Mouse (Mus musculus) lung, embryonic 14.5 days (tissue): ENCODE measurements around the gene Prkra. TPM values are rescaled to one million over a fixed set of nuclear protein-coding genes. Genes with fewer than 3 reads are reported as not detected.

ENCODE experiments used
- ATAC-seq: fragments of 200-750 bp; cut with Nextera tagmentation; 2 replicates; pipeline ENCODE4 v1.8.0; 2017; ENCODE audit warnings: mild to moderate bottlenecking, moderate TSS enrichment, moderate library complexity; ENCODE audit not compliant: insufficient read depth
- DNase-seq: peaks from one replicate; pipeline ENCODE4 v3.0.0-alpha.2; 2015
- H3K27ac ChIP-seq: fragments of 300-500 bp; sonication (generic); 2 replicates; pipeline ENCODE4 v1.5.1; 2014; ENCODE audit warnings: low read depth, mild to moderate bottlenecking, moderate library complexity
- H3K27me3 ChIP-seq: fragments of 300-500 bp; sonication (generic); 2 replicates; pipeline ENCODE4 v1.6.1; 2014; ENCODE audit warnings: low read length, control low read depth; ENCODE audit not compliant: insufficient read depth
- H3K36me3 ChIP-seq: fragments of 300-500 bp; sonication (generic); 2 replicates; pipeline ENCODE4 v1.6.1; 2014; ENCODE audit warnings: control low read depth; ENCODE audit not compliant: insufficient read depth
- H3K4me1 ChIP-seq: fragments of 300-500 bp; sonication (generic); 2 replicates; pipeline ENCODE4 v1.6.1; 2014; ENCODE audit warnings: antibody characterized with exemption, control low read depth; ENCODE audit not compliant: insufficient read depth
- H3K4me2 ChIP-seq: fragments of 300-500 bp; sonication (generic); 2 replicates; pipeline ENCODE4 v1.6.1; 2014; ENCODE audit warnings: mild to moderate bottlenecking
- H3K4me3 ChIP-seq: fragments of 300-500 bp; sonication (generic); 2 replicates; pipeline ENCODE4 v1.5.1; 2014; ENCODE audit warnings: low read depth, low read length
- H3K9ac ChIP-seq: fragments of 300-500 bp; sonication (generic); 2 replicates; pipeline ENCODE4 v1.6.1; 2014
- H3K9me3 ChIP-seq: fragments of 300-500 bp; sonication (generic); 2 replicates; pipeline ENCODE4 v1.6.1; 2016; ENCODE audit warnings: low read depth, low read length, control low read depth
- CTCF ChIP-seq: IDR thresholded peaks from 2 replicates; pipeline ENCODE4 v1.5.1; 2016; ENCODE audit warnings: antibody characterized with exemption, low read depth
- WGBS: fragments of 180-500 bp; shearing (Covaris S2); extraction: QIAGEN DNeasy Blood & Tissue Kit; methylation state at CpG from one replicate; pipeline ENCODE4 v1.1.7; 2014; 5-methylcytosine and 5-hydroxymethylcytosine counted together
- polyA plus RNA-seq: library from polyadenylated mRNA; unstranded; fragments of >200 nt; fragmentation: Nextera tagmentation; extraction: Ambion mirVana; gene quantifications from 2 replicates; pipeline ENCODE4 v1.2.1, GENCODE M21; 2014

The Prkra gene
- 77.3 and 79.4 TPM in 2 replicates for polyA plus RNA-seq

DNA sequence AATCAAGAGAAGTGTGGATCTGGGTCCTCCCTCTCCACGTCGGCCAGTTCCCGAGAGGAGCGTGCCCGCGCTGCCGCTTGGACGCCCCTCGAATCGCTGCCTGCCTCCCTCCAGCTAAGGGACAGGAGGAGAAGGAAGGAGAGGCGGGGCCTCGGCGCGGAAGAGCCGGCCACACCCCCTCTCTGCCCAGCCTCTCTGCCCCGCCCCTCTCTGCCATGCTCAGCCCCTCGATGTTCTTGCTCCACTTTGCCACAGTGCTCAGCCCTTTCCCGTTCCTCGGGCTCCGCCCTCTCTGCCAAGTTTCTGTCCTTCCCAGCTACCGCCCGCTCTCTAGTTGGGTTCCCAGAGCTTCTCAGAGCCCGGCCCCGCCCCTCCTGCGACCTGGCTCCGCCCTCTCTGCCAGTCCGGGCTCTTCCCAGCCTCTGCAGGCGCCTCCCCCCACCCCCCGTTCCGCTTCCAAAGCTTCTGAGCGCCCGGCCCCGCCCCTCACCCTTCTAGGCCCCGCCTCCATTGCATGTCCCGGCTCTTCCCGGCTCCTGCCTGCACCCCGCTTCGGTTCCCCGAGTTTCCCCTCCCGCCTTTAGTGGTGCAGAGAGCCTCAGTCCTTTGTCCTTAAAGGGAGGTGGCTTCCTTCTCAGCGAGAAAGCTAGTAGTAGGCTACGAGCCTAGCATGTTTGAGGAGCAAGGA, at the start of gene Prkra, which contains the start of gene Pjvk:
Gene Prkra, minus strand, starts transcription at position 133 of the 688 bp plus-strand sequence.
Gene Pjvk, plus strand, starts transcription at position 594 of the 688 bp plus-strand sequence.
- Histone ChIP-seq H3K4me3 (peak within 1 kb of the TSS; percentile 63), H3K36me3 (0 out of 2 replicates have a peak, but pooled peaks cover 3% of the 10 kb centered on the region), H3K27ac (peak within 1 kb of the TSS; percentile 92), H3K4me2 (peak within 1 kb of the TSS; percentile 82), H3K9ac (peak within 1 kb of the TSS; percentile 68), H3K4me1 (peaks cover 6% of the 10 kb centered on the region), H3K27me3 (no peaks in the 10 kb centered on the region), H3K9me3 (no peaks in the 10 kb centered on the region)
- DNase-seq (peak; percentile 97), ATAC-seq (peak; percentile 99)
- TF ChIP-seq CTCF, result no peak
- under 1% methylated on average over 30 of the region's 42 CpGs for whole genome bisulfite sequencing

DNA sequence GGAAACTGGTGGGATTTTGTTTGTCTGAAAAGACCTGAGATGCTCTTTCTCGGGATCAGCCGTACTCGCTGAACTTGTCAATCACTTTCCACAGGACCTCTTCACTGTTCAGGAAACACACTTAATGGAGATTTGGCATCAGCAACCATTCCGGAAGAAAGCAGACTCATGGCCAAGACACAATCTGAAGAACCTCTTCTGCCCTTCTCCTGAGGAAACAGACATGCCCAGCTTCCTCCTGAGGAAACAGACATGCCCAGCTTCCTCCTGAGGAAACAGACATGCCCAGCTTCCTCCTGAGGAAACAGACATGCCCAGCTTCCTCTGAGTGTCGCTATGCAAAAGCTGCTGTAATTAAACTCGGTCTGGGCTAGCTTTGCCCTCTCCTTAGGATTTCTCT, 47.5 kb upstream of the Prkra start:
- H3K4me1 ChIP-seq, result no peaks in the 10 kb centered on the region
- WGBS, result 62% methylated on average over 6 of the region's 6 CpGs
- DNase-seq (peak; percentile 25), ATAC-seq (no peak; the same call in 1 of the 2 replicates)
- H3K9ac ChIP-seq, result no peak overlapping the region
- H3K9me3 ChIP-seq, result no peaks in the 10 kb centered on the region
- no peak overlapping the region for H3K4me3 ChIP-seq
- no peaks in the 10 kb centered on the region for H3K27me3 ChIP-seq
- no peak for TF ChIP-seq CTCF
- H3K36me3 ChIP-seq, result peaks cover 70% of the 10 kb centered on the region
- H3K27ac ChIP-seq, result no peak overlapping the region
- no peak overlapping the region for H3K4me2 ChIP-seq

DNA sequence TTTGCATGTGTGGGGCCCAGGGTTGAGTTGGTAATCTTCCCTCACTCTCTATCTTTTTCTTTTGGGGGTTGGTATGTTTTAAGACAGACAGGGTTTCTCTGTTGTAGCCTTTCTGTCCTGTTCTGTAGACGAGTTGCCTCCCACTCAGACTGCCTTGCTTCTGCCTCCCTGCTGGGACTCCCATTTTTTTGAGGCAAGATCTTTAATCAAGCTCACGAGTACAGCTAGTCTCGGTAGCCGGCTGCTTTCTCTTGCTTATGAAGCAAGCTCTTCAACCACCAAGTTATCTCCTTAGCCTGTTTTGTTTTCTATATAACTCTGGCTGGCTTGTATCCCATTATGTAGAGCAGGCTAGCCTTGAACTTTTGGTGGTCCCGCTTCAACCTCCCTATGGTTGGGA, 46.0 kb upstream of the Prkra start:
- WGBS, result 83% methylated on average over 5 of the region's 5 CpGs
- no peaks in the 10 kb centered on the region for H3K27me3 ChIP-seq
- no peak overlapping the region for H3K9ac ChIP-seq
- H3K9me3 ChIP-seq, result no peaks in the 10 kb centered on the region
- ATAC-seq (no peak), DNase-seq (no peak)
- TF ChIP-seq CTCF, result no peak
- no peak overlapping the region for H3K27ac ChIP-seq
- no peak overlapping the region for H3K4me2 ChIP-seq
- H3K4me1 ChIP-seq, result no peaks in the 10 kb centered on the region
- H3K4me3 ChIP-seq, result no peak overlapping the region
- H3K36me3 ChIP-seq, result peaks cover 74% of the 10 kb centered on the region

DNA sequence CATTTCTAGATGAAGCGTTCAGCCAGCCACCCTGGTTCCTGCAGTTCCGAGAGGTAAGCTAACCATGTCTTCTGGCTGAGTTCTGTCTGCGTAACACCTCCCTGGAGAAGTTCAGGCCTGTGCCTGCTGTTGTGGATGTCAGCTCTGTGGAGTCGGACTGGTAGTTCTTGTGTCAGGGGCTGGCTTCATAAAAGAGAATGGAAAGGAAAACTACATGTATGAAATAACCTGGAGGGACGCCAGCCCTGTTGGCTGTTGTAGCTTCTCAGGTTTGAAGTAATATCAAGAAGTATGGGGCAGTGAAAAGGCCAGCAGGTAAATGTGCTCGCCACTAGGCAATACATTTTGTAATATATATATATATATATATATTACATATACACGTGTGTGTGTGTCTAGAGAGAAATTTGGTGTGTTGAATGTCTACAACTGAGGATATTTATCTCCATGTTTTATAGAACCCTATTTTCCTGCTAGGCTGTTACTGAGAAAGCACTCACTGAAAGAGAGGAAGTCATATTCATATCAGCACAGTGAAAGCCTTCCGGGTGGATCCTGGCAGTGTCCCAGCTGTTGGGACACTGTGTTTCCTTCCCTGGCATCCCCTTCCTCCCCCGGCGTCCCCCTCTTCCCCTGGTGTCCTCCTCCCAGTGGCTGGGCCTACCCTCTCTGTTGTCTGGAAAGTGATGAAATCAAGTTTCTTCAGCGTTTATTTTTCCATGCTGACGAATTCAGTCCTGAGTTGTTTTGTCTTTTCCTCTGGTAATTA, 42.8 kb upstream of the Prkra start:
- no peak overlapping the region for H3K4me2 ChIP-seq
- peak; percentile 69; the same call in 1 of the 2 replicates for ATAC-seq
- no peak for TF ChIP-seq CTCF
- no peak overlapping the region for H3K9ac ChIP-seq
- H3K9me3 ChIP-seq, result no peaks in the 10 kb centered on the region
- DNase-seq, result peak; percentile 67
- H3K4me3 ChIP-seq, result no peak overlapping the region
- H3K4me1 ChIP-seq, result no peaks in the 10 kb centered on the region
- H3K27ac ChIP-seq, result peak overlapping the region; percentile 48; the same call in 1 of the 2 replicates
- H3K36me3 ChIP-seq, result peaks cover 82% of the 10 kb centered on the region
- no peaks in the 10 kb centered on the region for H3K27me3 ChIP-seq
- 70% methylated on average over 12 of the region's 12 CpGs for WGBS

DNA sequence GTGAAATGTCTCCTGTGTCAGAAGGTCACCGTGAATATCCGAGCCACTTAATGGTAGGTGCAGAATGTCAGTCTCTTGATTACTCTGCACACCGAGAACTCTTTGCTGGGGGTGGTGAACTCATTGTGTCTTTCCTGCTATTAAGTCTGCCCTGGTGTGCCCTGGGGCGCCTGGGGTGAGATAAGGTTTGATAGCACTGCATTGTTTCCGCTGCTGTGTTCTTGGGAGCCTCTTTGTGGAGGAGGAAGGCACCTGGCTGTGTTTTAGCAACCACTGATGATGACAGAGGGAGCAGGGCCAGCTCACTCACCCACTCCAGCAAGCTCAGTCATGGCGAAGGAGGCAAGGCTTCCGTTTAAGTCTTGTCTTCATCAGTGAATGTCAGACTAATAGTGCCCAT, 40.3 kb upstream of the Prkra start:
- TF ChIP-seq CTCF, result no peak
- ATAC-seq (no peak), DNase-seq (no peak)
- Histone ChIP-seq H3K36me3 (peaks cover 85% of the 10 kb centered on the region), H3K4me1 (no peaks in the 10 kb centered on the region), H3K9me3 (no peaks in the 10 kb centered on the region), H3K9ac (no peak overlapping the region), H3K4me2 (no peak overlapping the region), H3K27me3 (no peaks in the 10 kb centered on the region), H3K4me3 (no peak overlapping the region), H3K27ac (no peak overlapping the region)
- WGBS, result 54% methylated on average over 7 of the region's 7 CpGs

DNA sequence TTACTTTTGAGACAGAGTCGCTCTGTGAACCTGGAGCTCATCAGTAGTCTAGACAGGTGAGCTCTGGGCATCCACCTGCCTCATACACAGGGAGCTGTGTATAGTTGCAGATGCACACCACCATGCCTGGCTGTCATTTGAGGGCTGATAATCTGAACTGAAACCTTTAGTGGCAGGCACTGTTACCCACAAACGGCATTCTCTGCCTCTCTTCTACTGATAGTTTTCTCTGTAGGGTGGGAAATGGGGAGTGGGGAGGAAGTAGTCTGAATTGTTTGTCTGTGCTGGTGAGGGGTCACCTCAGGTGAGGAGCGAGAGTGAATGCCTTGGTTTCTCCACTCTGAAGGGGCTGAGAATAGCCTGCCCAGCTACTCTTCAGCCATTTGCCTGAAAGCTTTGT, 39.8 kb upstream of the Prkra start:
- Histone ChIP-seq H3K9ac (no peak overlapping the region), H3K4me3 (no peak overlapping the region), H3K27ac (no peak overlapping the region), H3K36me3 (peaks cover 86% of the 10 kb centered on the region), H3K4me2 (no peak overlapping the region), H3K9me3 (no peaks in the 10 kb centered on the region), H3K27me3 (no peaks in the 10 kb centered on the region), H3K4me1 (no peaks in the 10 kb centered on the region)
- ATAC-seq (no peak), DNase-seq (no peak)
- WGBS, result 64% methylated on average over 3 of the region's 3 CpGs
- TF ChIP-seq CTCF, result no peak

DNA sequence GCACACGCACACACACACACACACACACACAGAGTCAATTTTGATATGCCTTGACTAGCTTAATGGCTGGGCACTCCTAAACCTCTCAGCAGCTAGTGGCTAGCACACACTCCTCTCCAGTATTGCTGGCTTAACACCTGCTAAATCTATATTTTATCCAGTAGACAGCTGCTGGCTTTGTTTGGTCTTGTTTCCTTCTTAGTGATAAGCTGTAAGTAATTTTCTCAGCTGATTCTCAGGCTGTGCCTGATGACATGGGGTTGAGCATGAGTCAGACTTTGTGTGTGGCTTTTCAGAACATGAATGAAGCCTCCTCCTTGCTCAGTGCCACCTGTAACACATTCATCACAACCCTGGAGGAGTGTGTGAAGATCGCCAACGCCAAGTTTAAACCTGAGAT, 39.2 kb upstream of the Prkra start:
- WGBS, result 82% methylated on average over 3 of the region's 3 CpGs
- Histone ChIP-seq H3K36me3 (peaks cover 86% of the 10 kb centered on the region), H3K4me3 (no peak overlapping the region), H3K27me3 (no peaks in the 10 kb centered on the region), H3K27ac (no peak overlapping the region), H3K9ac (no peak overlapping the region), H3K4me2 (no peak overlapping the region), H3K4me1 (no peaks in the 10 kb centered on the region), H3K9me3 (no peaks in the 10 kb centered on the region)
- no peak for DNase-seq
- no peak for TF ChIP-seq CTCF
- no peak for ATAC-seq
